Mouse (Mus musculus) midbrain, embryonic 11.5 days (tissue): ENCODE results near the gene Zbtb4. TPM values are rescaled to one million over a fixed set of nuclear protein-coding genes. Genes with fewer than 3 reads are reported as not detected.

Experiments
- ATAC-seq: fragments of 200-750 bp; cut with Nextera tagmentation; 2 replicates; pipeline ENCODE4 v1.8.0; 2017; ENCODE audit warnings: moderate TSS enrichment, moderate library complexity; ENCODE audit not compliant: low FRiP score
- DNase-seq: peaks from one replicate; pipeline ENCODE4 v3.0.0; 2015; ENCODE audit warnings: low spot score; ENCODE audit errors: missing footprints
- H3K27ac ChIP-seq: fragments of 300-500 bp; sonication (generic); 2 replicates; pipeline ENCODE4 v1.5.1; 2014; ENCODE audit warnings: low read depth, low read length
- H3K27me3 ChIP-seq: fragments of 300-500 bp; sonication (generic); 2 replicates; pipeline ENCODE4 v1.6.1; 2014; ENCODE audit warnings: mild to moderate bottlenecking, low read length, moderate library complexity, mixed read lengths; ENCODE audit not compliant: control insufficient read depth, insufficient read depth
- H3K36me3 ChIP-seq: fragments of 300-500 bp; sonication (generic); 2 replicates; pipeline ENCODE4 v1.6.1; 2014; ENCODE audit warnings: mild to moderate bottlenecking, low read length, moderate library complexity, mixed read lengths; ENCODE audit not compliant: control insufficient read depth, insufficient read depth
- H3K4me1 ChIP-seq: fragments of 300-500 bp; sonication (generic); 2 replicates; pipeline ENCODE4 v1.6.1; 2014; ENCODE audit warnings: low read length; ENCODE audit not compliant: control insufficient read depth, insufficient read depth
- H3K4me2 ChIP-seq: fragments of 300-500 bp; sonication (generic); 2 replicates; pipeline ENCODE4 v1.6.1; 2014; ENCODE audit warnings: mild to moderate bottlenecking, moderate library complexity
- H3K4me3 ChIP-seq: fragments of 300-500 bp; sonication (generic); 2 replicates; pipeline ENCODE4 v1.5.1; 2014; ENCODE audit warnings: low read depth, low read length
- H3K9ac ChIP-seq: fragments of 300-500 bp; sonication (generic); 2 replicates; pipeline ENCODE4 v1.6.1; 2014; ENCODE audit warnings: low read length
- H3K9me3 ChIP-seq: fragments of 300-500 bp; sonication (generic); 2 replicates; pipeline ENCODE4 v1.6.1; 2016; ENCODE audit warnings: low read length; ENCODE audit not compliant: control insufficient read depth
- WGBS: fragments of 180-500 bp; shearing (Covaris S2); extraction: QIAGEN DNeasy Blood & Tissue Kit; methylation state at CpG from one replicate; pipeline ENCODE4 v1.1.7; 2014; 5-methylcytosine and 5-hydroxymethylcytosine counted together
- polyA plus RNA-seq: library from polyadenylated mRNA; unstranded; fragments of >200 nt; fragmentation: Nextera tagmentation; extraction: Ambion mirVana; gene quantifications from 2 replicates; pipeline ENCODE4 v1.2.1, GENCODE M21; 2014

Zbtb4 gene
- polyA plus RNA-seq, 1 experiment from 2014 or later = 0.90 TPM

GRCm38 (mm10) chr11:69816520-69816919, 50.8 kb downstream of the Zbtb4 start:
- Histone ChIP-seq H3K27me3 (no peaks in the 10 kb centered on the region), H3K4me1 (no peaks in the 10 kb centered on the region), H3K36me3 (no peaks in the 10 kb centered on the region), H3K27ac (no peak overlapping the region), H3K9me3 (no peaks in the 10 kb centered on the region), H3K4me3 (no peak overlapping the region), H3K4me2 (no peak overlapping the region), H3K9ac (no peak overlapping the region)
- DNase-seq = peak; percentile 21
- WGBS = 88% methylated on average over 12 of the region's 12 CpGs
- no peak for ATAC-seq

DNA sequence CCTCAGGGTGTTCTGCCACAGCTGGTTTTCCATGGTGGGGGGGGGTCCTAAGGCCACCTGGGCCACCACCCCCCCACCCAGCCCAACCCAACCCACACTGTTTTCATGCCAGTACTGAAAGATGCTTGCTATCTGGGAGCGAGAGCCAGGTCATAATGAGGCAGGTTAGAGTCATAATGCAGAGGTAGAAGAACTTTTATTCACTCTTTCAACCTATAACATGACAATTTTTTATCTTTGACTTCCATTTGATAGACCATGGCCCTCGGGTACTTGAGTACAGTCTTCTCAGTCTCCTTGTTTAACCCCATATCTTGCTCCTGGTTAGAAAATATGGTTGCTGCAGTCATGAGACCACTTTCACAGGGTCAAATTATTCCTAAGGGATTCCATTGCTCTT, 52.7 kb downstream of the Zbtb4 start, which contains the start of gene Spem2:
TSS of gene Spem2 (minus strand) at position 101 of the 400 bp plus-strand sequence.
- H3K9me3 ChIP-seq = no peaks in the 10 kb centered on the region
- no peak for DNase-seq
- no peak for ATAC-seq
- no peaks in the 10 kb centered on the region for H3K36me3 ChIP-seq
- H3K4me3 ChIP-seq = no peak within 1 kb of the TSS
- no peak within 1 kb of the TSS for H3K9ac ChIP-seq
- H3K4me1 ChIP-seq = no peaks in the 10 kb centered on the region
- WGBS = 79% methylated on average over 2 of the region's 2 CpGs
- H3K27ac ChIP-seq = no peak within 1 kb of the TSS
- no peaks in the 10 kb centered on the region for H3K27me3 ChIP-seq
- no peak within 1 kb of the TSS for H3K4me2 ChIP-seq

- Histone ChIP-seq H3K9me3 (no peaks in the 10 kb centered on the region), H3K4me1 (no peaks in the 10 kb centered on the region), H3K4me3 (no peak overlapping the region), H3K27ac (no peak overlapping the region), H3K4me2 (no peak overlapping the region), H3K36me3 (no peaks in the 10 kb centered on the region), H3K9ac (no peak overlapping the region), H3K27me3 (no peaks in the 10 kb centered on the region)
- ATAC-seq (no peak), DNase-seq (peak; percentile 56)
- WGBS = 93% methylated on average over 8 of the region's 8 CpGs
Measured at GRCm38 (mm10) chr11:69818871-69819270, 53.2 kb downstream of the Zbtb4 start.

DNA sequence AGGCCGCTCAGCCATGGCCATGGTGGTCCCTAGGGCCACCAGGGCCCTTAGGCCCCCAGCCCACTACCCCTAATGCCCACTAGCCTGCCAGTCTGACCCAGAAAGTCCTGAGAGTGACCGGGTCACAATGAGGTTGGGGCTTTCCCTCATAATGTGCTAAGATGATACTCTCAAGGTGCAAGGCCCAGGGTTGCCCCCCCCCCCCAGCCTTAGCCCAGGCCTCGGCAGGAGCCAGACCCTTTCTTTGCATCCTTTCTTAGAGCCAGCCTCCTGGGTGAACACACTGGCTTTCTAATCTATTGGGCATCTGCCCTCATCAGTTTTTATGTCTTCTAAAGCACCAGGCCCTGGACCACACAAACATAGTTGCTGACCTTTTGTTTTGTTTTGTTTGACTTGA, 56.4 kb downstream of the Zbtb4 start, which contains the start of gene Spem1:
TSS of gene Spem1 (minus strand) at position 101 of the 400 bp plus-strand sequence.
- ATAC-seq = no peak
- DNase-seq = peak; percentile 44
- 92% methylated on average over 3 of the region's 3 CpGs for WGBS

DNA sequence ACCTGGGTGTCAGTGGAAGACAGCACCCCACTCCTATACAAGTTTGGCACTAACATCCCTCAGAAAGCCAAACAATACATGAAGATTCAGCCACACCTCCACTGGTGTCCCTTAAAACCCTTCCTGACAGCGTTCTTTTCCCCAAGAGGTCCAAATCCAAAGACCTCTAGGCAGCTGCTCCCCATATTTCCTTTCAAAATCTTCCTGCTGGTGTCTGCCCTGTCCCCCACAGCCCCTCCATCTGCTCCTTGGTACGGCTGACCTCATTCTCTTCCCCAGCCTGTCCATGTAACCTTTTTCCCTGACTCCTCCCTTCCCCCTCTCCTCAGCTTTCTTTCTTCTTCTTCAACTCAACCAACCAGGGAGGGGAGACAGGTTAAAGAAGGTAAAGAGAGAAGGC, 57.7 kb downstream of the Zbtb4 start:
- no peak for ATAC-seq
- H3K4me1 ChIP-seq = no peaks in the 10 kb centered on the region
- no peak overlapping the region for H3K4me2 ChIP-seq
- H3K9ac ChIP-seq = no peak overlapping the region
- no peaks in the 10 kb centered on the region for H3K27me3 ChIP-seq
- H3K9me3 ChIP-seq = no peaks in the 10 kb centered on the region
- 82% methylated on average over 2 of the region's 2 CpGs for WGBS
- no peak overlapping the region for H3K27ac ChIP-seq
- H3K4me3 ChIP-seq = no peak overlapping the region
- DNase-seq = peak; percentile 74
- peaks cover 24% of the 10 kb centered on the region for H3K36me3 ChIP-seq

More for the DNA sequence above, 56.4 kb downstream of the Zbtb4 start, which contains the start of gene Spem1:
- H3K9ac ChIP-seq = no peak within 1 kb of the TSS
- H3K27me3 ChIP-seq = no peaks in the 10 kb centered on the region
- no peak within 1 kb of the TSS for H3K27ac ChIP-seq
- no peak within 1 kb of the TSS for H3K4me2 ChIP-seq
- H3K36me3 ChIP-seq = peaks cover 14% of the 10 kb centered on the region; the same call in 1 of the 2 replicates
- H3K4me1 ChIP-seq = no peaks in the 10 kb centered on the region
- no peak within 1 kb of the TSS for H3K4me3 ChIP-seq
- H3K9me3 ChIP-seq = no peaks in the 10 kb centered on the region

DNA sequence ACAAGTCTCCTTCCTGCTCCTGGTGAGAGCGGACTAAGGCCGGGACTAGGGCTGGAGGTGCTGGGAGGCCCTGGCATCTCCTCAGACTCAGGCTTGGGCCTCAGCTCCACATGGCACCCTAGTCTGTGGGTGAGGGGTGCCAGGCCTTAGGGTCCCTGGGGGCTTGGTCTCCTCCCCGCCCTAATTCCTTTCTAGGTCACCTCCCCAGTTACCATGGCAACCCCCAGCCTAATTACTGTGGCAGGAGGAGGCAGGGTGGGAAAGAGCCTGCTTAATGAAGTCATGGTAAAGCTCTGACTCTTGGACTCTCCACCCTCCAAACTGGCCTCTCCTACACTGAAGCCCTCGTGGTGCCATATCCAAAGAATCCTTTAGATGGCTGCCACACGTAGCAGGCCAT, 63.1 kb downstream of the Zbtb4 start:
- Histone ChIP-seq H3K27me3 (peaks cover 6% of the 10 kb centered on the region; the same call in 1 of the 2 replicates), H3K4me3 (no peak overlapping the region), H3K36me3 (peaks cover 26% of the 10 kb centered on the region), H3K27ac (no peak overlapping the region), H3K4me2 (no peak overlapping the region), H3K9me3 (no peaks in the 10 kb centered on the region), H3K9ac (no peak overlapping the region), H3K4me1 (peaks cover 6% of the 10 kb centered on the region)
- no peak for DNase-seq
- ATAC-seq = no peak
- 71% methylated on average over 5 of the region's 5 CpGs for WGBS

- Histone ChIP-seq H3K27ac (no peak overlapping the region), H3K27me3 (peaks cover 8% of the 10 kb centered on the region; the same call in 1 of the 2 replicates), H3K4me3 (peak overlapping the region; percentile 62), H3K36me3 (peaks cover 2% of the 10 kb centered on the region; the same call in 1 of the 2 replicates), H3K9me3 (no peaks in the 10 kb centered on the region), H3K4me2 (peak overlapping the region; percentile 87), H3K9ac (peak overlapping the region; percentile 70), H3K4me1 (peaks cover 33% of the 10 kb centered on the region)
- DNase-seq = no peak
- 57% methylated on average over 8 of the region's 8 CpGs for WGBS
- no peak for ATAC-seq
Measured at GRCm38 (mm10) chr11:69833554-69833953, 67.8 kb downstream of the Zbtb4 start.

Other genes with a start within 250 kb of the Zbtb4 start
- 1.00 and 1.9 TPM in 2 replicates for gene Dnah2, start 216.8 kb upstream of the Zbtb4 start, polyA plus RNA-seq
- gene Efnb3, start 205.7 kb upstream of the Zbtb4 start, polyA plus RNA-seq = 11.0 and 12.3 TPM in 2 replicates
- 35.1 and 36.4 TPM in 2 replicates for gene Wrap53, start 185.7 kb upstream of the Zbtb4 start, polyA plus RNA-seq
- gene Trp53, start 185.6 kb upstream of the Zbtb4 start, polyA plus RNA-seq = 144 and 147 TPM in 2 replicates
- 10.4 and 12.2 TPM in 2 replicates for gene Atp1b2, start 160.0 kb upstream of the Zbtb4 start, polyA plus RNA-seq
- not detected in 2 replicates for gene Shbg, start 148.0 kb upstream of the Zbtb4 start, polyA plus RNA-seq
- 13.1 and 16.8 TPM in 2 replicates for gene Sat2, start 143.9 kb upstream of the Zbtb4 start, polyA plus RNA-seq
- gene Fxr2, start 132.9 kb upstream of the Zbtb4 start, polyA plus RNA-seq = 25.6 and 29.0 TPM in 2 replicates
- 0.16 TPM in 1 of 2 replicates, not detected in the other for gene Sox15, start 110.6 kb upstream of the Zbtb4 start, polyA plus RNA-seq
- 31.2 and 34.5 TPM in 2 replicates for gene Mpdu1, start 103.3 kb upstream of the Zbtb4 start, polyA plus RNA-seq
- 7.0 and 7.9 TPM in 2 replicates for gene Cd68, start 99.8 kb upstream of the Zbtb4 start, polyA plus RNA-seq
- gene Eif4a1, start 93.5 kb upstream of the Zbtb4 start, polyA plus RNA-seq = 877 and 900 TPM in 2 replicates
- gene Senp3, start 83.8 kb upstream of the Zbtb4 start, polyA plus RNA-seq = 80.6 and 90.8 TPM in 2 replicates
- not detected in 2 replicates for gene Tnfsf13, start 80.1 kb upstream of the Zbtb4 start, polyA plus RNA-seq
- gene Tnfsf12, start 70.1 kb upstream of the Zbtb4 start, polyA plus RNA-seq = 2.0 and 2.8 TPM in 2 replicates
- 0.78 and 1.6 TPM in 2 replicates for gene Tnfsfm13, start 69.8 kb upstream of the Zbtb4 start, polyA plus RNA-seq
- gene Polr2a, start 7.3 kb upstream of the Zbtb4 start, polyA plus RNA-seq = 52.4 and 54.1 TPM in 2 replicates
- gene Slc35g3, start 3.9 kb upstream of the Zbtb4 start, polyA plus RNA-seq = not detected in 2 replicates
- gene Chrnb1, start 30.0 kb downstream of the Zbtb4 start, polyA plus RNA-seq = 0.67 and 0.79 TPM in 2 replicates
- 1.3 and 1.5 TPM in 2 replicates for gene Fgf11, start 35.9 kb downstream of the Zbtb4 start, polyA plus RNA-seq
- gene Tmem102, start 39.7 kb downstream of the Zbtb4 start, polyA plus RNA-seq = 0.20 and 0.23 TPM in 2 replicates
- not detected in 2 replicates for gene Gm39566, start 49.4 kb downstream of the Zbtb4 start, polyA plus RNA-seq
- not detected in 2 replicates for gene Spem2, start 52.6 kb downstream of the Zbtb4 start, polyA plus RNA-seq
- 0.12 TPM in 1 of 2 replicates, not detected in the other for gene Spem1, start 56.3 kb downstream of the Zbtb4 start, polyA plus RNA-seq
- gene Nlgn2, start 71.9 kb downstream of the Zbtb4 start, polyA plus RNA-seq = 9.9 and 10.3 TPM in 2 replicates
- 285 and 287 TPM in 2 replicates for gene Tmem256, start 72.6 kb downstream of the Zbtb4 start, polyA plus RNA-seq
- 61.7 and 65.3 TPM in 2 replicates for gene Plscr3, start 80.5 kb downstream of the Zbtb4 start, polyA plus RNA-seq
- gene Tnk1, start 92.8 kb downstream of the Zbtb4 start, polyA plus RNA-seq = 0.44 and 0.48 TPM in 2 replicates
- gene Tmem95, start 112.1 kb downstream of the Zbtb4 start, polyA plus RNA-seq = not detected in 2 replicates
- 3.1 and 3.9 TPM in 2 replicates for gene Kctd11, start 115.5 kb downstream of the Zbtb4 start, polyA plus RNA-seq
- 0.36 and 0.59 TPM in 2 replicates for gene Acap1, start 129.6 kb downstream of the Zbtb4 start, polyA plus RNA-seq
- 15.3 and 17.8 TPM in 2 replicates for gene 2810408A11Rik, start 135.1 kb downstream of the Zbtb4 start, polyA plus RNA-seq
- 15.6 and 16.3 TPM in 2 replicates for gene Neurl4, start 135.2 kb downstream of the Zbtb4 start, polyA plus RNA-seq
- gene Gps2, start 148.0 kb downstream of the Zbtb4 start, polyA plus RNA-seq = 92.2 and 95.8 TPM in 2 replicates
- 1,778 and 1,800 TPM in 2 replicates for gene Eif5a, start 156.0 kb downstream of the Zbtb4 start, polyA plus RNA-seq
- 3.2 and 5.1 TPM in 2 replicates for gene Ybx2, start 169.9 kb downstream of the Zbtb4 start, polyA plus RNA-seq
- 6.3 and 7.8 TPM in 2 replicates for gene Slc2a4, start 182.3 kb downstream of the Zbtb4 start, polyA plus RNA-seq
- 2.3 and 2.7 TPM in 2 replicates for gene Cldn7, start 198.9 kb downstream of the Zbtb4 start, polyA plus RNA-seq
- 20.7 and 22.6 TPM in 2 replicates for gene Ctdnep1, start 215.2 kb downstream of the Zbtb4 start, polyA plus RNA-seq
- gene Elp5, start 216.6 kb downstream of the Zbtb4 start, polyA plus RNA-seq = 150 and 151 TPM in 2 replicates
- 566 and 590 TPM in 2 replicates for gene Gabarap, start 225.2 kb downstream of the Zbtb4 start, polyA plus RNA-seq
- gene Phf23, start 229.9 kb downstream of the Zbtb4 start, polyA plus RNA-seq = 51.5 and 53.4 TPM in 2 replicates
- 29.0 and 30.0 TPM in 2 replicates for gene Dvl2, start 234.7 kb downstream of the Zbtb4 start, polyA plus RNA-seq
- 46.5 and 47.8 TPM in 2 replicates for gene Acadvl, start 249.5 kb downstream of the Zbtb4 start, polyA plus RNA-seq